Mouse (Mus musculus): Measurements from ENCODE around the gene Jakmip3. TPM values are rescaled to one million over a fixed set of nuclear protein-coding genes. Genes with fewer than 3 reads are reported as not detected.

The Jakmip3 gene
- polyA plus RNA-seq, 1 experiment from 2014 or later = 1.2 TPM

- Histone ChIP-seq H3K9ac (replicated peaks) (no peak overlapping the region), H3K36me3 (no peaks in the 10 kb centered on the region), H3K27me3 (no peaks in the 10 kb centered on the region), H3K9me3 (no peaks in the 10 kb centered on the region), H3K4me3 (replicated peaks) (no peak overlapping the region), H3K27ac (no peak overlapping the region), H3K4me1 (replicated peaks) (no peaks in the 10 kb centered on the region), H3K4me2 (replicated peaks) (no peak overlapping the region)
- WGBS = 85% methylated on average over 7 of the region's 7 CpGs
- no peak for ATAC-seq
Observed at GRCm38 (mm10) chr7:138955787-138956186, 15.3 kb downstream of the Jakmip3 start.

- Histone ChIP-seq H3K4me2 (replicated peaks) (no peak overlapping the region), H3K27me3 (no peaks in the 10 kb centered on the region), H3K36me3 (no peaks in the 10 kb centered on the region), H3K9me3 (no peaks in the 10 kb centered on the region), H3K9ac (replicated peaks) (no peak overlapping the region), H3K27ac (no peak overlapping the region), H3K4me3 (replicated peaks) (no peak overlapping the region), H3K4me1 (replicated peaks) (no peaks in the 10 kb centered on the region)
- no peak for ATAC-seq
- WGBS = 81% methylated on average over 6 of the region's 6 CpGs
Observed at GRCm38 (mm10) chr7:138957106-138957505, 16.6 kb downstream of the Jakmip3 start.

GRCm38 (mm10) chr7:138959747-138960146 lies 19.2 kb downstream of the Jakmip3 start:
- Histone ChIP-seq H3K9ac (replicated peaks) (no peak overlapping the region), H3K36me3 (no peaks in the 10 kb centered on the region), H3K4me1 (replicated peaks) (no peaks in the 10 kb centered on the region), H3K4me2 (replicated peaks) (no peak overlapping the region), H3K27ac (no peak overlapping the region), H3K4me3 (replicated peaks) (no peak overlapping the region), H3K9me3 (no peaks in the 10 kb centered on the region), H3K27me3 (no peaks in the 10 kb centered on the region)
- ATAC-seq = no peak
- 80% methylated on average over 5 of the region's 5 CpGs for WGBS

- 91% methylated on average over 5 of the region's 5 CpGs for WGBS
- Histone ChIP-seq H3K9ac (replicated peaks) (no peak overlapping the region), H3K27ac (no peak overlapping the region)
Observed at GRCm38 (mm10) chr7:138963756-138964155, 23.2 kb downstream of the Jakmip3 start.

GRCm38 (mm10) chr7:138968010-138968620 lies 27.6 kb downstream of the Jakmip3 start:
- no peak for ATAC-seq
- no peaks in the 10 kb centered on the region for H3K27me3 ChIP-seq
- H3K36me3 ChIP-seq = no peaks in the 10 kb centered on the region
- no peak overlapping the region for H3K9ac ChIP-seq (replicated peaks)
- no peaks in the 10 kb centered on the region for H3K9me3 ChIP-seq
- H3K4me2 ChIP-seq (replicated peaks) = no peak overlapping the region
- H3K4me3 ChIP-seq (replicated peaks) = no peak overlapping the region
- H3K27ac ChIP-seq = no peak overlapping the region
- no peaks in the 10 kb centered on the region for H3K4me1 ChIP-seq (replicated peaks)
- 67% methylated on average over 13 of the region's 13 CpGs for WGBS

More at GRCm38 (mm10) chr7:138963756-138964155, 23.2 kb downstream of the Jakmip3 start:
- H3K4me1 ChIP-seq (replicated peaks) = no peaks in the 10 kb centered on the region
- no peak overlapping the region for H3K4me3 ChIP-seq (replicated peaks)
- no peaks in the 10 kb centered on the region for H3K9me3 ChIP-seq
- no peaks in the 10 kb centered on the region for H3K27me3 ChIP-seq
- no peak overlapping the region for H3K4me2 ChIP-seq (replicated peaks)
- no peaks in the 10 kb centered on the region for H3K36me3 ChIP-seq
- no peak for ATAC-seq

GRCm38 (mm10) chr7:138977510-138977909 lies 37.0 kb downstream of the Jakmip3 start:
- 90% methylated on average over 7 of the region's 7 CpGs for WGBS
- ATAC-seq = no peak
- H3K4me2 ChIP-seq (replicated peaks) = no peak overlapping the region
- no peaks in the 10 kb centered on the region for H3K27me3 ChIP-seq
- H3K36me3 ChIP-seq = no peaks in the 10 kb centered on the region
- no peak overlapping the region for H3K9ac ChIP-seq (replicated peaks)
- H3K27ac ChIP-seq = no peak overlapping the region
- H3K4me1 ChIP-seq (replicated peaks) = no peaks in the 10 kb centered on the region
- H3K4me3 ChIP-seq (replicated peaks) = no peak overlapping the region
- H3K9me3 ChIP-seq = no peaks in the 10 kb centered on the region

- Histone ChIP-seq H3K4me1 (replicated peaks) (no peaks in the 10 kb centered on the region), H3K4me2 (replicated peaks) (no peak overlapping the region), H3K27me3 (no peaks in the 10 kb centered on the region), H3K27ac (no peak overlapping the region), H3K36me3 (no peaks in the 10 kb centered on the region), H3K9me3 (no peaks in the 10 kb centered on the region), H3K4me3 (replicated peaks) (no peak overlapping the region), H3K9ac (replicated peaks) (no peak overlapping the region)
- 86% methylated on average over 6 of the region's 6 CpGs for WGBS
- ATAC-seq = no peak
Observed at GRCm38 (mm10) chr7:138984576-138984975, 44.0 kb downstream of the Jakmip3 start.

- 86% methylated on average over 9 of the region's 9 CpGs for WGBS
- no peak overlapping the region for H3K27ac ChIP-seq
- no peak overlapping the region for H3K9ac ChIP-seq (replicated peaks)
- no peak overlapping the region for H3K4me3 ChIP-seq (replicated peaks)
- no peaks in the 10 kb centered on the region for H3K27me3 ChIP-seq
- no peak for ATAC-seq
- no peaks in the 10 kb centered on the region for H3K4me1 ChIP-seq (replicated peaks)
- no peaks in the 10 kb centered on the region for H3K9me3 ChIP-seq
- no peaks in the 10 kb centered on the region for H3K36me3 ChIP-seq
- no peak overlapping the region for H3K4me2 ChIP-seq (replicated peaks)
Observed at GRCm38 (mm10) chr7:138989156-138989555, 48.6 kb downstream of the Jakmip3 start.

- Histone ChIP-seq H3K9me3 (no peaks in the 10 kb centered on the region), H3K9ac (replicated peaks) (no peak overlapping the region), H3K4me2 (replicated peaks) (no peak overlapping the region), H3K27ac (no peak overlapping the region), H3K4me3 (replicated peaks) (no peak overlapping the region), H3K4me1 (replicated peaks) (peaks cover 17% of the 10 kb centered on the region), H3K27me3 (no peaks in the 10 kb centered on the region), H3K36me3 (no peaks in the 10 kb centered on the region)
- no peak for ATAC-seq
- WGBS = 91% methylated on average over 9 of the region's 9 CpGs
Observed at GRCm38 (mm10) chr7:139002692-139003091, 62.2 kb downstream of the Jakmip3 start.

GRCm38 (mm10) chr7:139003250-139003649 lies 62.7 kb downstream of the Jakmip3 start:
- Histone ChIP-seq H3K27me3 (no peaks in the 10 kb centered on the region), H3K9me3 (no peaks in the 10 kb centered on the region), H3K4me1 (replicated peaks) (peaks cover 17% of the 10 kb centered on the region), H3K9ac (replicated peaks) (no peak overlapping the region), H3K4me3 (replicated peaks) (no peak overlapping the region), H3K4me2 (replicated peaks) (no peak overlapping the region), H3K27ac (peak overlapping the region; percentile 19; the same call in 1 of the 2 replicates), H3K36me3 (no peaks in the 10 kb centered on the region)
- 58% methylated on average over 9 of the region's 9 CpGs for WGBS
- peak; percentile 55; the same call in 1 of the 2 replicates for ATAC-seq

GRCm38 (mm10) chr7:139009786-139010502 lies 69.4 kb downstream of the Jakmip3 start:
- no peak overlapping the region for H3K9ac ChIP-seq (replicated peaks)
- no peaks in the 10 kb centered on the region for H3K36me3 ChIP-seq
- no peak for ATAC-seq
- H3K9me3 ChIP-seq = no peaks in the 10 kb centered on the region
- H3K27ac ChIP-seq = no peak overlapping the region
- no peak overlapping the region for H3K4me3 ChIP-seq (replicated peaks)
- 63% methylated on average over 7 of the region's 7 CpGs for WGBS
- H3K4me1 ChIP-seq (replicated peaks) = no peaks in the 10 kb centered on the region
- H3K4me2 ChIP-seq (replicated peaks) = no peak overlapping the region
- H3K27me3 ChIP-seq = no peaks in the 10 kb centered on the region

GRCm38 (mm10) chr7:139011027-139011426 lies 70.5 kb downstream of the Jakmip3 start:
- no peak for ATAC-seq
- Histone ChIP-seq H3K27ac (no peak overlapping the region), H3K4me2 (replicated peaks) (no peak overlapping the region), H3K27me3 (no peaks in the 10 kb centered on the region), H3K4me1 (replicated peaks) (no peaks in the 10 kb centered on the region), H3K36me3 (no peaks in the 10 kb centered on the region), H3K9me3 (no peaks in the 10 kb centered on the region), H3K4me3 (replicated peaks) (no peak overlapping the region), H3K9ac (replicated peaks) (no peak overlapping the region)
- WGBS = 34% methylated on average over 3 of the region's 3 CpGs

All from midbrain, embryonic 13.5 days (tissue).